Mouse (Mus musculus) ES-E14 (cell line): Measurements from ENCODE around the gene D8Ertd738e. TPM values are rescaled to one million over a fixed set of nuclear protein-coding genes. Genes with fewer than 3 reads are reported as not detected.

Source experiments
- DNase-seq: peaks from one replicate; pipeline ENCODE4 v3.0.0-alpha.2; 2013; ENCODE audit warnings: low read depth, low spot score
- H3K27ac ChIP-seq: 2 replicates; pipeline ENCODE4 v1.5.1; 2012; ENCODE audit warnings: low read depth, mild to moderate bottlenecking, low read length, moderate library complexity, mixed read lengths; ENCODE audit not compliant: poor library complexity, insufficient read depth, severe bottlenecking
- H3K36me3 ChIP-seq: 2 replicates; pipeline ENCODE4 v1.6.1; 2012; ENCODE audit warnings: mild to moderate bottlenecking, low read length, moderate library complexity, mixed read lengths; ENCODE audit not compliant: control insufficient read depth, poor library complexity, insufficient read depth, severe bottlenecking
- H3K4me1 ChIP-seq, 2 experiments: fragments of 150-350 bp in 1 of 2; sonication (generic) in 1 of 2; 2 replicates each; pipeline ENCODE4 v1.6.1; 2012; ENCODE audit warnings: low read length in 2 of 2, mild to moderate bottlenecking in 1 of 2, mixed read lengths in 1 of 2; ENCODE audit not compliant: control insufficient read depth in 2 of 2, insufficient read depth in 2 of 2, poor library complexity in 1 of 2
- H3K4me3 ChIP-seq, 2 experiments: fragments of 150-350 bp in 1 of 2; sonication (generic) in 1 of 2; 2 replicates each; pipeline ENCODE4 v1.5.1; 2012; ENCODE audit warnings: low read length in 2 of 2, low read depth in 1 of 2, mild to moderate bottlenecking in 1 of 2, mixed read lengths in 1 of 2; ENCODE audit not compliant: insufficient read depth in 1 of 2, poor library complexity in 1 of 2, severe bottlenecking in 1 of 2
- H3K9ac ChIP-seq: 2 replicates; pipeline ENCODE4 v1.6.1; 2012; ENCODE audit warnings: low read depth, mild to moderate bottlenecking, low read length, mixed read lengths; ENCODE audit not compliant: poor library complexity, insufficient read depth, severe bottlenecking
- H3K9me3 ChIP-seq: fragments of 150-350 bp; sonication (generic); 2 replicates; pipeline ENCODE4 v1.6.1; 2012; ENCODE audit warnings: low read depth, mild to moderate bottlenecking, low read length; ENCODE audit not compliant: control insufficient read depth, insufficient read depth
- CHD2 ChIP-seq: IDR thresholded peaks from 2 replicates; pipeline ENCODE4 v1.6.1; 2014; ENCODE audit warnings: mild to moderate bottlenecking, low read depth, low read length, inconsistent platforms
- HCFC1 ChIP-seq: IDR thresholded peaks from 2 replicates; pipeline ENCODE4 v1.6.1; 2012; ENCODE audit warnings: low read length, inconsistent platforms, borderline replicate concordance; ENCODE audit not compliant: insufficient read depth
- MAFK ChIP-seq: IDR thresholded peaks from 2 replicates; pipeline ENCODE4 v1.6.1; 2014; ENCODE audit warnings: mild to moderate bottlenecking, low read depth, low read length, inconsistent platforms; ENCODE audit not compliant: insufficient read depth
- ZC3H11A ChIP-seq: IDR thresholded peaks from 2 replicates; pipeline ENCODE4 v1.6.1; 2012; ENCODE audit warnings: low read depth, mild to moderate bottlenecking, inconsistent platforms, low read length, borderline replicate concordance
- ZNF384 ChIP-seq: IDR thresholded peaks from 2 replicates; pipeline ENCODE4 v1.6.1; 2012; ENCODE audit warnings: low read depth, low read length, inconsistent platforms
- in situ Hi-C, 2 experiments: fragments of 600-800 bp; cut with MboI; formaldehyde crosslinking; loops; one replicate each; pipeline ENCODE4 v1.15.1; 2025; ENCODE audit warnings: low sequenced_read_pairs in 2 of 2, inconsistent platforms in 1 of 2; ENCODE audit not compliant: unreplicated experiment in 2 of 2
- total RNA-seq: library from RNA; depleted of rRNA; stranded (reverse); fragments of 300-350 nt; gene quantifications from 2 replicates; pipeline ENCODE4 v1.2.3, GENCODE M21; 2012

D8Ertd738e gene
- total RNA-seq, 1 experiment = 181 TPM

DNA sequence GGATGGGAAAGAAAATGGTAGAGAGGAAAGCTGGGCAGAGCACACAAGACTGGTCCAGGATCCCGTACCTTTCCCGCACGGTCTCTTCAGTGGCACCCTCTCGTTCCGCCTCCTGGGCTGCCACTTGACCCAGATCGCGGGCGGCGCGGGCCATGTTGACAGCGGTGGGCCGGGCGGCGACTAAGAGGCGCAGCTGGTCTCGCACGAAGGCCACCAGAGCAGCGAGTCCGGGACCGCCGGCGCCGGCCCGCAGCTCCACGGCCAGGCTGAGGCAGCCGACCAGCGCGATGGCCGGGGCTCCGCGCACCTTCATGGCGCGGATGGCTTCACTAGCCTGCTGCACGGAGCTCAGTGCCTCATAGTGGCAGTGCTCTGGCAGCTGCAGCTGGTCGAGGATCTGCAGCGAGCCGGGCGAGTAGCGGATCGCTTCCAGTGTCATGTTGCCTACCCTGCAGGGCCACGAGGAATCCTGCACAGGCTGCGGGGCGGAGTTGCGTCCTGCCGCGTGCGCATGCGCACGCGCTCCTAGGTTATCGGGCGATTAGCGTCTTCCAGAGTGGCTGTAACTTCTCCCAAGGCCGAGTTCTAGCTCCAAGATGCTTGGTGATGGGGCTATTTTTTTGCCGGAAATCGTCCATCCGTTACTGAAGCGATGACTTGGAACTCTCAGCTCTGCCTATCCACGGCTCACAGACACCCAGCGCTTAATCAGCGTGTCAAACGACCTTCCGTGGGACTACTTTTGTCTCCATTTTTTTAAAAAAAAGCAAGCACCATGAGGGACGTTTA is 7.5 kb upstream of the D8Ertd738e start, which contains the start of gene Mri1:
Gene Mri1 (minus strand): TSS at position 505 of the 789 bp plus-strand sequence.
- peak within 1 kb of the TSS; percentile 38; the same call in 1 of the 2 replicates for H3K27ac ChIP-seq
- peak within 1 kb of the TSS; percentile 78 to 89 for H3K4me3 ChIP-seq
- peaks cover 0 to 6% of the 10 kb centered on the region in 2 experiments; a peak in 1 of 4 replicates for H3K4me1 ChIP-seq
- H3K9me3 ChIP-seq = no peaks in the 10 kb centered on the region; the same call in 1 of the 2 replicates
- peaks cover 53% of the 10 kb centered on the region for H3K36me3 ChIP-seq
- peak; percentile 82 for DNase-seq
- peak within 1 kb of the TSS; percentile 89 for H3K9ac ChIP-seq
- in situ Hi-C loops = no loop called here
- TF ChIP-seq ZNF384 = peak; percentile 55; the same call in 1 of the 2 replicates
- TF ChIP-seq CHD2 = no peak
- no peak for TF ChIP-seq ZC3H11A
- TF ChIP-seq MAFK = no peak
- no peak for TF ChIP-seq HCFC1

DNA sequence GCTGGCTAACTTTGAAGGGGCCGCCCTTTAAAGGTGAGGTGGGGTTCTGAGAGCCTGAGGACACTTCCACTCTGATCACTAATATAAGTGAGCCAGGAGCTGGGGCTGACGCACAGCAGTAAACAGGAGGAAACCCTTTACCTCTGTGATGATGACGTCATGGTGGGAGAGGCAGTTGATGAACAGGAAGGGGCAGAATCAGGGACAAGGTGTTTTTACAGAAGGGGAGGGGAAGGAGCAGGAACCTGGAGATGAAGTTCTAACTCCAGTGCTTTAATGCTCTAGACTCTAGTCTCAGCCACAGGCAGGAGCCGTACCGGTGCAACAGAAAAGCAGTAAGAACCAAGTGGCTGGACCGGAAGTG is 6.9 kb upstream of the D8Ertd738e start:
- Histone ChIP-seq H3K36me3 (peaks cover 52% of the 10 kb centered on the region), H3K4me1 (peaks cover 0 to 6% of the 10 kb centered on the region in 2 experiments; a peak in 1 of 4 replicates), H3K9me3 (no peaks in the 10 kb centered on the region; the same call in 1 of the 2 replicates), H3K9ac (peak overlapping the region; percentile 89), H3K4me3 (peak overlapping the region; percentile 78 to 89), H3K27ac (peak overlapping the region; percentile 16; the same call in 1 of the 2 replicates)
- in situ Hi-C loops = no loop called here
- peak; percentile 62 for DNase-seq
- TF ChIP-seq ZNF384 (no peak), CHD2 (no peak), ZC3H11A (no peak), MAFK (no peak), HCFC1 (no peak)

DNA sequence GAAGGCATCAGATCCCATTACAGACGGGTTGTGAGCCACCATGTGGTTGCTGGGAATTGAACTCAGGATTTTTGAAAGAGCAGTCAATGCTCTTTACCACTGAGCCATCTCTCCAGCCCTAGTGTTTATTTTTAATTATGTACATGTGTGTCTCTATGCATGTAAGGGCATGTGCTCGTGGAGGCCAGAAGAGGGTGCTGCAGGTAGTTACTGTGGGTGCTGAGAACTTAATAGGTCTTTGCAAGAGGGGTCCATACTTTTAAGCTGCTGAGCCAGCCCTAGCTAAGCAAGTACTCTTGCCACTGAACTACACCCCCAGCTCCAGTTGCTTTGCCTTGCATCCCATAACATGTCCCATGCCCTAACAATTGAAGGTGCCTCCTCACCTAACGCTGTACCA is 6.3 kb upstream of the D8Ertd738e start:
- Histone ChIP-seq H3K36me3 (peaks cover 53% of the 10 kb centered on the region), H3K4me3 (peak overlapping the region; percentile 78 to 89), H3K9me3 (no peaks in the 10 kb centered on the region; the same call in 1 of the 2 replicates), H3K9ac (peak overlapping the region; percentile 89), H3K4me1 (peaks cover 0 to 6% of the 10 kb centered on the region in 2 experiments; a peak in 1 of 4 replicates), H3K27ac (0 out of 2 replicates have a peak overlapping the region, but pooled peaks have one; percentile 5)
- no peak for DNase-seq
- in situ Hi-C loops = no loop called here
- TF ChIP-seq ZC3H11A (no peak), MAFK (no peak), ZNF384 (no peak), HCFC1 (no peak), CHD2 (no peak)

DNA sequence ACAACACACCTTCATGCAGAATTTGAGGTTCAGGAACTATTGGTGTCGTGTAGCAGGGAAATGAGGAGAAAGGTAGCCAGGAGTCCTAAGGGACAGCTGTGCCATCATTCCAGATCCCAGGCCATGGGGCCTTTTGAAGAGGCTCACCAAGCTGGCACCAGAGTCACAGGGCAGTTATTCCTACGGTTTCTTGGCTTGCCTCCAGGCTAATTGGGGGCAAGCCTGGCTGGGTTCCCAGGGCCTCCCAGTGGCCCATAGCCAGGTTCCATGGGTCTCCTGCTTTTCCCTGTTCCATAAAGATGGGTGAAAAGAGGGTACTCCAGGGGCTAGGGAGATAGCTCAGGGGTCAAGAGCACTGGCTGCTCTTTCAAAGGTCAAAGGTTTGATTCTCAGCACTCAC is 7.7 kb downstream of the D8Ertd738e start:
- DNase-seq = no peak
- H3K9ac ChIP-seq = no peak overlapping the region
- in situ Hi-C loops = no loop called here
- H3K4me1 ChIP-seq = peaks cover 6 to 7% of the 10 kb centered on the region in 2 experiments
- no peaks in the 10 kb centered on the region for H3K9me3 ChIP-seq
- TF ChIP-seq ZNF384 (no peak), MAFK (no peak), ZC3H11A (no peak), HCFC1 (no peak), CHD2 (no peak)
- no peak overlapping the region for H3K4me3 ChIP-seq
- H3K27ac ChIP-seq = no peak overlapping the region
- H3K36me3 ChIP-seq = peaks cover 19% of the 10 kb centered on the region
